Mouse (Mus musculus): ENCODE measurements at regions not wholly inside any gene's neighbourhood (a gene's known extent, or its start where the extent isn't known, plus 50 kb on each side); places are given as distances from the start of the nearest gene placed in this dataset.

DNA sequence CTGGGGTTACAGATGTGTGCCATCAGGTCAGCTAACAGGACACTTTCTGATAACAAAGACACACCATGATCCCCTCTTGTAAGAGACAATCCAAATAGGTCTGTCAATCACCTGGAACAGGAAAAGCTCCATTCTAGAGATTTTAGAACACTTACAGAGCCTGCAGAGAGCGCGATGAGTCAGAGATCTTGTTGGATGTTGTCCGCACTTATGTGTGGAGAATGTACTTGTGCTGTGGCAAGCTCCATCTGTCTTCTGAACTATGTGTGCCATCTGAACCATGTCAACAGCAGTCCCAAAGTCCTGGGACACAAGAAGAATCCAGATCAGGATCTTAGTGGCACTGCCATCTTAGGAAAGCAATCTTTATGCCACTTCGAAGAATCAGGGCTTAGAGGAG, 244.4 kb downstream of the 1810013L24Rik start:
- TF ChIP-seq ZMIZ1 (IDR thresholded peaks at IDR 0.05; ENCODE audit: low read depth, low read length) (no peak), E2F4 (IDR thresholded peaks at IDR 0.05; ENCODE audit: insufficient replicate concordance, low read depth, low read length) (no peak), ETS1 (conservative IDR thresholded peaks at IDR 0.05; ENCODE audit: low read depth, low read length) (no peak), EP300 (IDR thresholded peaks at IDR 0.05; ENCODE audit: low read length) (no peak), RAD21 (IDR thresholded peaks at IDR 0.05; ENCODE audit: low read depth, low read length) (no peak), CHD2 (IDR thresholded peaks at IDR 0.05; ENCODE audit: low read length) (no peak), BHLHE40 (IDR thresholded peaks at IDR 0.05; ENCODE audit: low read depth, low read length) (no peak)

All from CH12.LX (cell line).